Mouse (Mus musculus) midbrain, embryonic 12.5 days (tissue): ENCODE data around the gene Shbg. TPM values are rescaled to one million over a fixed set of nuclear protein-coding genes. Genes with fewer than 3 reads are reported as not detected.

Experiments used
- ATAC-seq: fragments of 200-750 bp; cut with Nextera tagmentation; 2 replicates; pipeline ENCODE4 v1.8.0; 2017; ENCODE audit warnings: low read depth, moderate TSS enrichment, moderate library complexity; ENCODE audit not compliant: low FRiP score
- H3K27ac ChIP-seq: fragments of 300-500 bp; sonication (generic); replicated peaks from 2 replicates; pipeline ENCODE4 v1.5.1; 2016; ENCODE audit warnings: mild to moderate bottlenecking
- H3K27me3 ChIP-seq: fragments of 300-500 bp; sonication (generic); 2 replicates; pipeline ENCODE4 v1.6.1; 2016; ENCODE audit warnings: mild to moderate bottlenecking
- H3K36me3 ChIP-seq: fragments of 300-500 bp; sonication (generic); 2 replicates; pipeline ENCODE4 v1.6.1; 2016
- H3K4me1 ChIP-seq: fragments of 300-500 bp; sonication (generic); 2 replicates; pipeline ENCODE4 v1.6.1; 2016
- H3K4me2 ChIP-seq: fragments of 300-500 bp; sonication (generic); replicated peaks from 2 replicates; pipeline ENCODE4 v1.6.1; 2016; ENCODE audit warnings: mild to moderate bottlenecking, moderate library complexity
- H3K4me3 ChIP-seq: fragments of 300-500 bp; sonication (generic); 2 replicates; pipeline ENCODE4 v1.5.1; 2016; ENCODE audit warnings: mild to moderate bottlenecking
- H3K9ac ChIP-seq: fragments of 300-500 bp; sonication (generic); replicated peaks from 2 replicates; pipeline ENCODE4 v1.6.1; 2016; ENCODE audit warnings: mild to moderate bottlenecking, moderate library complexity
- H3K9me3 ChIP-seq: fragments of 300-500 bp; sonication (generic); 2 replicates; pipeline ENCODE4 v1.6.1; 2016; ENCODE audit warnings: mild to moderate bottlenecking
- WGBS: fragments of 180-500 bp; shearing (Covaris S2); methylation state at CpG from one replicate; pipeline ENCODE4 v1.1.7; 2016; 5-methylcytosine and 5-hydroxymethylcytosine counted together
- polyA plus RNA-seq: library from polyadenylated mRNA; unstranded; fragments of >200 nt; fragmentation: Nextera tagmentation; extraction: Ambion mirVana; gene quantifications from 2 replicates; pipeline ENCODE4 v1.2.1, GENCODE M21; 2016

The Shbg gene
- polyA plus RNA-seq: not detected in 2 replicates

DNA sequence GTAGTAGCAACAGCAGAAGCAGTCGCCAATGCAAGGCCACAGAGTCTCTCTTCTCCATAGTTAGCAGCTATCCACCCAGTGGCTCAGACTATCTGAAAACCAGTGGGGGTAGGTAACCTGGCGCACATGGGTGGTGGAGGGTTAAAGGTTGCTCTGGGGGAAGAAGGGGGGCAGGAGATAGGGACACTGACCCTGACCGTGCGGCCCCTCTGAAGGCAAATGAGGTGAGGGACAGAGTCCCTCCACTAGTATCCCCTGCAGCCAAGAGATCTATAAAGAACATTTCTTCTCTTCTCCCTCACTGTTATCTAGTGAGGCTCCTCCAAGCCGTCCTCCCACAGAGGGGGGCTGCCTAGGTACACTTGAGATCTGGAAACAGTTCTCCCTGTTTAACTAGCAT lies at the start of gene Shbg:
Shbg (minus strand) TSS at position 101 of the 400 bp plus-strand sequence.
- Histone ChIP-seq H3K36me3 (no peaks in the 10 kb centered on the region), H3K27me3 (peaks cover 24% of the 10 kb centered on the region), H3K4me3 (no peak within 1 kb of the TSS), H3K27ac (no peak within 1 kb of the TSS), H3K4me1 (peaks cover 18% of the 10 kb centered on the region), H3K9ac (no peak within 1 kb of the TSS; the same call in 1 of the 2 replicates), H3K9me3 (no peaks in the 10 kb centered on the region), H3K4me2 (no peak within 1 kb of the TSS)
- no peak for ATAC-seq
- WGBS: 70% methylated on average over 5 of the region's 5 CpGs

DNA sequence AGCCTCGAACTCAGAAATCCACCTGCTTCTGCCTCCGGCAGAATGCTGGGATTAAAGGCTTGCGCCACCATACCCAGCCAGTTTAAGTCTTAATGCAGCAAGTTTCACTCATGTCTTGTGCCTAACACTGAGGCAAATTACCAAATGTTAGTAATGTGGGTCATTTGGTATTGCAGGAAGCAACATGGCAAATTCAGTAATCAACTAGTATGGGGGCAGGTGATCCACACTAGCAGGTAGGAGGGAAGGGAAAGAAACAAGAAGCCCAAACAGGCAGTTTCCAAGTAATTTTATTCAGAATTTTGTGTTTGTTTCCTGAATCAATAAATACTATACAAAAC lies 48.9 kb upstream of the Shbg start:
- Histone ChIP-seq H3K27ac (no peak overlapping the region), H3K9ac (no peak overlapping the region), H3K36me3 (peaks cover 71% of the 10 kb centered on the region), H3K4me2 (no peak overlapping the region), H3K4me3 (no peak overlapping the region), H3K27me3 (no peaks in the 10 kb centered on the region), H3K9me3 (no peaks in the 10 kb centered on the region), H3K4me1 (peaks cover 24% of the 10 kb centered on the region)
- WGBS: 87% methylated on average over 3 of the region's 3 CpGs
- no peak for ATAC-seq

DNA sequence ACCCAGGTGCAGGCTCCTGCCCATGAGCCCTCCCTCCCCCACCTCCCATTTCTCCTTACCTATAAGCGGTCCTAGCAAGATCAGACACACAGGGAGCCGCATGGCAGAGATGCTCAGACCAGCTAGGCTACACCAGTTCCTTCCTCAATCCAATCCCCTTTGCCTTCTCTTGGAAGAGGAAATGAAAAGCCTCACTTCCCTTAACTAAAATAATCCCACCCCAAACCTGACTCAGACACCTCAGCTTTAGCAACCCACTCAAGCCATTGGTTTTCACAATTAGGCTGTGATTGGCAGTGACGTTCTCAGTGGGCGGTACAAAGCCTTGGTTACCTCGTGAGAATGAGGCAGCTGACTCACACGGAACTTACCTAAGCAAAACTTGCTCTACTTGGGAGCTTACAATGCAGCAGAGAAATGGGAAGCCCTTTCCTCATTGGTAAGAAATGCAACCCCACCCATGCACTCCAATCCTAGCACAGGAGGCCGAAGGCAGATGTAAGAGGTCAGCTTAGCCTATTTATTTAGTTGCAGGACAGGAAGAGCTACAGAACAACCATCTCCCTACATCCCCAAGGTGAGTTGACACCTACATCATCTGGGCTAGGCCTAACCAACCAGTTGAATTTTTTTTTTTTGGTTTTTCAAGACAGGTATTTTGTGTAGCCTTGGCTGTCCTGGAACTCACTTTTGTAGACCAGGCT lies 48.4 kb upstream of the Shbg start, which contains the start of gene Cd68:
Cd68 (minus strand) TSS at position 193 of the 704 bp plus-strand sequence.
- no peak within 1 kb of the TSS for H3K4me3 ChIP-seq

DNA sequence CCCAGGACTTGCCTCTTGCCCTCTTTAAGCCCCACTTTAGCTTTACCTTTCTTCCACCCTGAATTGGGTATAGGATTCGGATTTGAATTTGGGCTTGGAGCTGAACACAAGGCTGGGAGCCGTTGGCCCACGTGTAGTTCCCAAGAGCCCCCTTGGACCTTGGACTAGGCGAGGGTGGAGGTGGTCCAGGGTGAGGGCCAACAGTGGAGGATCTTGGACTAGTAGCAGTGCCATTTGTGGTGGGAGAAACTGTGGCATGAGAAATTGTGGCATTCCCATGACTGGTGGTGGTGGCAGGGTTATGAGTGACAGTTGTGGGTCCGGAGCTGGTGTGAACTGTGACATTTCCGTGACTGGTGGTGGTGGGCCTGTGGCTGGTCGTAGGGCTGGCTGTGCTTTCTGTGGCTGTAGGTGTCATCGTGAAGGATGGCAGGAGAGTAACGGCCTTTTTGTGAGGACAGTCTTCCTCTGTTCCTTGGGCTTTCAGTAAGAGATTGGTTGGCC lies 47.8 kb upstream of the Shbg start:
- H3K4me3 ChIP-seq: no peak overlapping the region
- H3K36me3 ChIP-seq: peaks cover 68% of the 10 kb centered on the region
- H3K4me2 ChIP-seq: no peak overlapping the region
- ATAC-seq: no peak
- no peaks in the 10 kb centered on the region for H3K9me3 ChIP-seq
- H3K27ac ChIP-seq: no peak overlapping the region
- no peak overlapping the region for H3K9ac ChIP-seq
- WGBS: 82% methylated on average over 9 of the region's 9 CpGs
- no peaks in the 10 kb centered on the region for H3K27me3 ChIP-seq
- peaks cover 27% of the 10 kb centered on the region for H3K4me1 ChIP-seq

More for the DNA sequence above, 48.4 kb upstream of the Shbg start, which contains the start of gene Cd68:
- ATAC-seq: no peak
- no peak within 1 kb of the TSS for H3K4me2 ChIP-seq
- H3K27me3 ChIP-seq: no peaks in the 10 kb centered on the region
- peaks cover 29% of the 10 kb centered on the region for H3K4me1 ChIP-seq
- H3K36me3 ChIP-seq: peaks cover 71% of the 10 kb centered on the region
- H3K9me3 ChIP-seq: no peaks in the 10 kb centered on the region
- 36% methylated on average over 7 of the region's 7 CpGs for WGBS
- H3K27ac ChIP-seq: no peak within 1 kb of the TSS
- H3K9ac ChIP-seq: no peak within 1 kb of the TSS

DNA sequence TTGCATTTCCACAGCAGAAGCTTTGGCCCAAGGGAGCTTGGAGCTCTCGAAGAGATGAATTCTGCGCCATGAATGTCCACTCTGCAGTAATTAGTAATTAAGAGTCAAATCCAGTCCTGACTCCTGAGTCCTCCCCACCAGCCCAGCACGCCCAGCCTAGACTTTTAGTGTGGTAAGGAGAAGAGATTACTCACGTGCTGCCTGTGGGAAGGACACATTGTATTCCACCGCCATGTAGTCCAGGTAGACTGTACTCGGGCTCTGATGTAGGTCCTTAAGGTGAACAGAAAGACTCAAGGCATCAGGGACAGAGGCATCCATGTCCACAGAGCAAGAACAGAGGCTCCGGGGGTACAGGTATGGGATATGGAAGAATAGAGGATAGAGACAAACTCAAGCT lies 47.1 kb upstream of the Shbg start:
- H3K4me2 ChIP-seq: no peak overlapping the region
- WGBS: 94% methylated on average over 7 of the region's 7 CpGs
- H3K4me1 ChIP-seq: peaks cover 20% of the 10 kb centered on the region
- H3K9ac ChIP-seq: no peak overlapping the region
- no peak for ATAC-seq
- no peaks in the 10 kb centered on the region for H3K9me3 ChIP-seq
- no peaks in the 10 kb centered on the region for H3K27me3 ChIP-seq
- H3K27ac ChIP-seq: peak overlapping the region; percentile 97; the same call in 1 of the 2 replicates
- peaks cover 66% of the 10 kb centered on the region for H3K36me3 ChIP-seq
- H3K4me3 ChIP-seq: no peak overlapping the region

DNA sequence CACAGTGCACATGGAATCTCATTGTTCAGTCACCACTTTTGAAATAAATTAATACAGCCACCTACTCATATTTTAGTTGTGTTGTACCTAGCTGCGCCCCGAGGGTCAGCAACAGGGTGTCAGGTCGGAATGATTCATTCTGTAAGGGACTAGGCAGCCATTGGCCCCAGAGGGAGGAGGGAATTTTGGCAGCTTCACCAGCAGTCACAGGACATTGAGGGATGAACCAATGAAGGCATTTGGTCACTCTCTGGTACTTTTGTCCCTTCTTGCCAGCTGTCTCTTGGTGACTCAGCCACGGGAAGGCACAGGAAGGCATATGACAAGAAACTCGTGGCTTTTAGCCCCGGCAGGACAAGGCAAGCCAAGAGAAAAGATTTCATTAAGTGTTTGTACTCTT lies 46.1 kb upstream of the Shbg start:
- no peak for ATAC-seq
- Histone ChIP-seq H3K4me1 (peaks cover 12% of the 10 kb centered on the region), H3K9ac (no peak overlapping the region), H3K36me3 (peaks cover 62% of the 10 kb centered on the region), H3K4me2 (no peak overlapping the region), H3K27me3 (no peaks in the 10 kb centered on the region), H3K4me3 (no peak overlapping the region), H3K9me3 (no peaks in the 10 kb centered on the region), H3K27ac (peak overlapping the region; percentile 97)
- 92% methylated on average over 6 of the region's 6 CpGs for WGBS

DNA sequence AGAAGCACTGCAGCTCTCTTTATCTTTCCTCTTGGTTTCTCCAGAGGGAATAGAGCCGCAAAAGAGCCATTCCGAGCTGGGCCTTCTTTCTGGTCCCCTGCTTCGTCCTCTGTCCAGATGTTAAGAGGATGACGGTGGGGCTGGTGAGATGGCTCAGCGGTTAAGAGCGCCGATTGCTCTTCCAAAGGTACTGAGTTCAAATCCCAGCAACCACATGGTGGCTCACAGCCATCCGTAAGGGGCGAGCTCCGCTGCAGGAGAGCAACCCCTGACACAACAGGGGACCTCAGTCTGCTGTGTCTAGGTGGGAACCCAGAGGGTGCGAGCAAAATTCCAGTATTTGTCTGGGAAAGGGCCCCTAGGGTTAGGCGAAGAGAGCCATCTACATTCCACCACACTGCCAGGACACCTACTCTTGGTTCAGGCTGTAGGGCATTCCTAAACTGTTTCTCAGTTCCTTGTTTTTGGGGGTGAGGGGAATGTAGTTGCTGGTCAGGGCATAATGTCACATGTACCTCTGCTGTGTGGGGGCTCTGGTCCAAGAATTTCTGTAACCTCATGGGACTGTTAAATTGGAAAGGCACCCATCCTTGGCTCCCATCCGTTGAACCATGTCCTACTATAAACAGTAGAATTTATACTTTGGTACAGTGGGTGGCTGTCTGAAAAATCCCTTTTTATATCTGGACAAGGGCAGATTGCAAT lies 45.4 kb upstream of the Shbg start:
- peak overlapping the region; percentile 61 for H3K4me2 ChIP-seq
- ATAC-seq: peak; percentile 44
- WGBS: 72% methylated on average over 13 of the region's 13 CpGs
- H3K4me3 ChIP-seq: peak overlapping the region; percentile 57
- H3K9ac ChIP-seq: peak overlapping the region; percentile 37
- peaks cover 12% of the 10 kb centered on the region for H3K4me1 ChIP-seq
- no peaks in the 10 kb centered on the region for H3K27me3 ChIP-seq
- no peaks in the 10 kb centered on the region for H3K9me3 ChIP-seq
- peaks cover 62% of the 10 kb centered on the region for H3K36me3 ChIP-seq
- H3K27ac ChIP-seq: peak overlapping the region; percentile 97

DNA sequence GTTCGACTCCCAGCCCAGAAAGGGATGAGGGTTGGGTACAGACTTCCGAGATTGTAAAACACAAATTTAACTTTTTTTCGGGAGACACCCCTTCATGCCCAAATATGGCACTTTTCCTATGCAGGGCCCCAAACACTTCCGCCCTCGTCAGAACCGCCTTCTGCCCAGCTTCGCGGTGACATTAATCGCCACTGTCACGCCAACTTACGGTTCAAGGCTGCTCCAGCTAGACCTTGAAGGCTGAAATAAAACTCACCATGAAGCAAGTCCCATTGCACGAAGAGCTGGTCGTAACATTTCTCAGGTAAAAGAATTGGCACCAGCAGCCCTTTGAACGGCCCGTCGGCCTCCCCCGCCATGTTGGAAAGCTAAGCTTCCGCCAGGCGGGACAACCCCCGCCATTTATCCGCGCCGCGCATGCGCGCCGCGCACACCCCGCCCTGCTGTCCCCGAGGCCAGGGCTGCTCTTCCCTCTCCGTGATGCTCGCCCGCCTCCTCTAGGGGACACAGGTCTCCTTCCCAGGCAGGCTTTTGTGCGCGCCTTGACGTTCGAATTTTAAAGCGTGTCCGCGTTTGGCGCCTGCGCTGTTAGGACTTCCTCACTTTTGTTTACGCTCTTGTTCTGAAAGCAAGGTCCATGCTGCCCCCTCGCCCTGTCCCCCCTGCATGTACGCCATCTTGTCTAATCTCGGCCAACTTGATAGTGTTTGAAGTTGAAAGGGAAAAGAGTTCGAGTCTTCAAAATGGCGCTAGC lies 44.7 kb upstream of the Shbg start, which contains the start of gene Mpdu1:
Mpdu1 (minus strand) TSS at position 430 of the 754 bp plus-strand sequence.
- Histone ChIP-seq H3K4me2 (peak within 1 kb of the TSS; percentile 61), H3K9me3 (no peaks in the 10 kb centered on the region), H3K27me3 (no peaks in the 10 kb centered on the region), H3K4me3 (peak within 1 kb of the TSS; percentile 57), H3K9ac (peak within 1 kb of the TSS; percentile 63), H3K4me1 (peaks cover 12% of the 10 kb centered on the region), H3K36me3 (peaks cover 62% of the 10 kb centered on the region), H3K27ac (peak within 1 kb of the TSS; percentile 97)
- ATAC-seq: peak; percentile 95
- under 1% methylated on average over 48 of the region's 48 CpGs for WGBS

DNA sequence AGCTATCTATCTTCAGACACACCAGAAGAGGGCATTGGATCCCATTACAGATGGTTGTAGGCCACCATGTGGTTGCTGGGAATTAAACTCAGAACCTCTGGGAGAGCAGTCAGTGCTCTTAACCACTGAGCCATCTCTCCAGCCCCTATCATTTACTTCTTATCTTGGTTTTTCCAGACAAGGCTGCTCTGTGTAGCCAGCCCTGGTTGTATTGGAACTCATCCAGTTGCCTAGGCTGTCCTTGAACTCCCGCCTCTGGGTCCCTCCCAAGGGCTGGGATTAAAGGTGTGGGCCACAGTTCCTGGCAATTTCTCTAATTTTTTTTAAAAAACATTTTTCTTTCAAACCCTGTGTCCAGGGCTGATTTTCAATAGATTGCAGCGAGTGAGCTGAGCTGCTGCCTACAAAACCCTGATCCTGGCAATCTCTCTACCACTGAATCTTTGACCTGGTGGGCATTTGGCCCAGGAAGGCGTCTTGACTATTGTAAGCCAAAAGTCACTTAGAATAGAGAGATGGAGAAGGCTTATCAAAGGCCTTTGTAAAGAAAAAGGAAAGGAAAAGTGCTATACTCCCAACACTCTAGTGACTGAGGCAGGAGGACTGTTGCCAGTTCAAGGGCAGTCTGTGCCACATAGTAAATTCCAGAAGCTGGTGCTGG lies 43.6 kb upstream of the Shbg start:
- Histone ChIP-seq H3K4me1 (peaks cover 12% of the 10 kb centered on the region), H3K27me3 (no peaks in the 10 kb centered on the region), H3K27ac (peak overlapping the region; percentile 97; the same call in 1 of the 2 replicates), H3K4me3 (peak overlapping the region; percentile 57), H3K4me2 (peak overlapping the region; percentile 61), H3K9me3 (no peaks in the 10 kb centered on the region), H3K36me3 (peaks cover 64% of the 10 kb centered on the region), H3K9ac (peak overlapping the region; percentile 63)
- 84% methylated on average over 3 of the region's 3 CpGs for WGBS
- ATAC-seq: no peak

DNA sequence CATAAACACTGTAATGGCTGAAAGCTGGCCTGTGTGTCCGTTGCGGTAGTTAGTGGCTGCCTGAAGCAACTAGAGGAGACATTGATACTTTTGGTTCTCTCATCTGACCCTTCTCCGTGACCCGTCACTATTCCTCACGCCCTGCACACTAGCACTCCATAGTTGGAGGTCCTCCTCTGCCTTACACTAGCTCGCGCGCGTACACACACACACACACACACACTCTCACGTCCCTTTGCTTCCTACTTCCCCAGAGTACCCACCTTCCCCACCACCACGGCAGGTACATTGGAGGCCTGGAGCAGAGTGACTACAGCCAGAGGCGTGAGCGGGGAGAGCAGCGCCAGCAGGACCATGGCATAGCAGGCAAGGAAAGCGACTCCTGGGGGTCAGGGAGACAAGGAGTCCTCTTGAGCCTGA lies 39.8 kb upstream of the Shbg start:
- Histone ChIP-seq H3K9ac (no peak overlapping the region), H3K9me3 (no peaks in the 10 kb centered on the region), H3K4me2 (no peak overlapping the region), H3K27ac (no peak overlapping the region), H3K4me1 (peaks cover 16% of the 10 kb centered on the region), H3K27me3 (no peaks in the 10 kb centered on the region), H3K4me3 (0 out of 2 replicates have a peak overlapping the region, but pooled peaks have one; percentile 0), H3K36me3 (peaks cover 56% of the 10 kb centered on the region)
- 87% methylated on average over 15 of the region's 15 CpGs for WGBS
- no peak for ATAC-seq
